Comparison of ENCODE assay signal across 9 mouse cellular contexts in genomic region chr15:21109009-21109841, GRCm38 (mm10).
DNase-seq lines count a peak whose midpoint lies in the region; ATAC-seq and TF ChIP-seq lines count a peak whose summit lies in the region.
"Had no signal": no experiment of that assay in that cellular context is flagged by ENCODE, and none has a peak within 500 bp of the region (broad histone marks: within the 10 kb centered on the region; RNA-seq: fewer than 3 reads in every experiment).

No protein-coding gene starts in this region.

- TF ChIP-seq POLR2A in embryonic fibroblast, embryonic 13.5 days (IDR thresholded peaks at IDR 0.05; ENCODE audit: low read depth, low read length), result no peak
- no peak for TF ChIP-seq POLR2A in olfactory bulb, adult 2 months (IDR thresholded peaks at IDR 0.05; ENCODE audit: insufficient read depth, low read depth, low read length)
- no peak for TF ChIP-seq POLR2A in cerebellum, adult 2 months (IDR thresholded peaks at IDR 0.05; ENCODE audit: borderline replicate concordance, insufficient read depth, low read length)

- H3K36me3 ChIP-seq in heart, embryonic 11.5 days (ENCODE audit: control insufficient read depth, insufficient read depth, low read length), result no peaks in the 10 kb centered on the region
- no peaks in the 10 kb centered on the region for H3K36me3 ChIP-seq in intestine, postnatal 0 days (ENCODE audit: control insufficient read depth, insufficient read depth)

- peak overlapping the region; percentile 1; the same call in 1 of the 2 replicates for H3K9ac ChIP-seq in heart, embryonic 11.5 days (ENCODE audit: low read depth, low read length)
- no peak overlapping the region for H3K9ac ChIP-seq in intestine, postnatal 0 days (ENCODE audit: low read depth, low read length)

- H3K27me3 ChIP-seq in heart, embryonic 11.5 days (ENCODE audit: control insufficient read depth, insufficient read depth, low read length), result no peaks in the 10 kb centered on the region
- H3K27me3 ChIP-seq in intestine, postnatal 0 days (replicated peaks; ENCODE audit: control insufficient read depth, insufficient read depth, low read length), result no peaks in the 10 kb centered on the region
- H3K27me3 ChIP-seq in cerebellum, adult 2 months (ENCODE audit: control insufficient read depth, insufficient read depth, low read length), result no peaks in the 10 kb centered on the region

- no peak for ATAC-seq in heart, embryonic 11.5 days (replicated peaks; ENCODE audit: insufficient number of reproducible peaks, low FRiP score, low TSS enrichment)
- no peak for ATAC-seq in intestine, postnatal 0 days
- ATAC-seq in granulocyte monocyte progenitor cell, adult 5-6 weeks (replicated peaks; ENCODE audit: poor library complexity, severe bottlenecking), result no peak

- H3K4me3 ChIP-seq in heart, embryonic 11.5 days (ENCODE audit: low read depth, low read length), result peak overlapping the region; percentile 30
- 0 out of 2 replicates have a peak overlapping the region, but pooled peaks have one; percentile 8 for H3K4me3 ChIP-seq in embryonic fibroblast, embryonic 13.5 days (ENCODE audit: insufficient read depth, low read length)
- H3K4me3 ChIP-seq in intestine, postnatal 0 days (ENCODE audit: low read depth, low read length), result peak overlapping the region; percentile 25
- H3K4me3 ChIP-seq in olfactory bulb, adult 2 months (ENCODE audit: insufficient read depth, low read depth, low read length), result 0 out of 2 replicates have a peak overlapping the region, but pooled peaks have one; percentile 10
- no peak overlapping the region for H3K4me3 ChIP-seq in cerebellum, adult 2 months (replicated peaks; ENCODE audit: insufficient read depth, low read depth, low read length)

- WGBS in heart, embryonic 11.5 days (ENCODE audit: insufficient replicate concordance), result 12% methylated on average over 11 of the region's 11 CpGs
- WGBS in intestine, postnatal 0 days, result 22% methylated on average over 11 of the region's 11 CpGs
- 14% methylated on average over 11 of the region's 11 CpGs for WGBS in olfactory bulb, adult 2 months
- WGBS in cerebellum, adult 2 months, result 30% methylated on average over 11 of the region's 11 CpGs

- H3K4me2 ChIP-seq in heart, embryonic 11.5 days, result peak overlapping the region; percentile 56
- peak overlapping the region; percentile 54 for H3K4me2 ChIP-seq in intestine, postnatal 0 days (replicated peaks; ENCODE audit: low read depth)

- H3K4me1 ChIP-seq in heart, embryonic 11.5 days (ENCODE audit: control insufficient read depth, insufficient read depth, low read length), result no peaks in the 10 kb centered on the region
- H3K4me1 ChIP-seq in embryonic fibroblast, embryonic 13.5 days (ENCODE audit: control insufficient read depth, insufficient read depth, low read length), result peaks cover 3% of the 10 kb centered on the region; the same call in 1 of the 2 replicates
- H3K4me1 ChIP-seq in intestine, postnatal 0 days (replicated peaks; ENCODE audit: control insufficient read depth, insufficient read depth, low read length), result no peaks in the 10 kb centered on the region
- 0 out of 2 replicates have a peak, but pooled peaks cover 2% of the 10 kb centered on the region for H3K4me1 ChIP-seq in olfactory bulb, adult 2 months (ENCODE audit: control insufficient read depth, insufficient read depth, low read length)
- H3K4me1 ChIP-seq in cerebellum, adult 2 months (ENCODE audit: control insufficient read depth, insufficient read depth, low read length), result no peaks in the 10 kb centered on the region

- no peak for DNase-seq in heart, adult 11 months
- peak; percentile 40 for DNase-seq in ES-CJ7 (ENCODE audit: low read depth, low spot score)
- DNase-seq in cerebellum, adult 2 months, result no peak

- H3K27ac ChIP-seq in heart, embryonic 11.5 days (ENCODE audit: low read depth, low read length), result no peak overlapping the region
- no peak overlapping the region for H3K27ac ChIP-seq in embryonic fibroblast, embryonic 13.5 days (ENCODE audit: insufficient read depth, low read length)
- H3K27ac ChIP-seq in intestine, postnatal 0 days (ENCODE audit: low read depth, low read length), result no peak overlapping the region
- no peak overlapping the region for H3K27ac ChIP-seq in olfactory bulb, adult 2 months (ENCODE audit: insufficient read depth, low read depth, low read length)
- no peak overlapping the region for H3K27ac ChIP-seq in cerebellum, adult 2 months (ENCODE audit: insufficient read depth, low read length)
- H3K27ac ChIP-seq: macrophage had no signal

- TF ChIP-seq CTCF in embryonic fibroblast, embryonic 13.5 days (IDR thresholded peaks at IDR 0.05; ENCODE audit: borderline replicate concordance, insufficient read depth, low read length), result no peak
- TF ChIP-seq CTCF in intestine, postnatal 0 days (IDR thresholded peaks at IDR 0.05; ENCODE audit: low read depth), result peak; percentile 42
- TF ChIP-seq CTCF in olfactory bulb, adult 2 months (IDR thresholded peaks at IDR 0.05; ENCODE audit: insufficient read depth, low read depth, low read length), result no peak
- no peak for TF ChIP-seq CTCF in cerebellum, adult 2 months (IDR thresholded peaks at IDR 0.05; ENCODE audit: borderline replicate concordance, insufficient read depth, low read depth, low read length)

- no peaks in the 10 kb centered on the region for H3K9me3 ChIP-seq in heart, embryonic 11.5 days (replicated peaks; ENCODE audit: control insufficient read depth, low read length)
- H3K9me3 ChIP-seq in intestine, postnatal 0 days (ENCODE audit: control insufficient read depth), result no peaks in the 10 kb centered on the region
